Mouse (Mus musculus) B cell, adult 2 months (primary cell): ENCODE data around the gene Pik3r5.

ENCODE experiments used
- DNase-seq, 2 experiments: peaks; one replicate each; pipeline ENCODE4 v3.0.0; 2022

Pik3r5 gene

GRCm38 (mm10) chr11:68451282-68451735 is 19.4 kb downstream of the Pik3r5 start:
- peak; percentile 58 to 66 for DNase-seq

- DNase-seq, result no peak
Measured at GRCm38 (mm10) chr11:68451747-68452405, 20.0 kb downstream of the Pik3r5 start.

DNA sequence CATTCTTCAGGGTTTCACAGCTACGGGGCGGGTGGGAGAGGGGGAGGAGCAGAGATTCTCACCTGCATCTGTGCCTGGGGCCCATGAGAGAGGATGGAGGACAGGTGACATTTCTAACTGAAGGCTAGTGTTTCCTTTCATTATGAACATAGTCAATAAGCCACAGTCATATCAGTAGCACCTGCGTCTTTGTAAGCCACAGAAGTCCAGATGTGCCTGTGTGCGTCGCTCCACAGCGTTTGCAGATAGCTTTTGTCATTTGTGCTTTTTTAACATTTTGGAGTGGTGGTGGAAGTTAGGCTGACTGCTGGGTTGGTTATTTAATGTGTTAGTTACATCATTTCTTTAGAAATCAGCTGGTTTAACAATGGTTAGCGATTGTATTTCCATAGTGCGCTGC is 20.8 kb downstream of the Pik3r5 start:
- DNase-seq, result no peak

- no peak for DNase-seq
Measured at GRCm38 (mm10) chr11:68453301-68453700, 21.4 kb downstream of the Pik3r5 start.

GRCm38 (mm10) chr11:68458086-68458485 is 26.2 kb downstream of the Pik3r5 start:
- DNase-seq, result no peak

- no peak for DNase-seq
Measured at GRCm38 (mm10) chr11:68459021-68459420, 27.1 kb downstream of the Pik3r5 start.

DNA sequence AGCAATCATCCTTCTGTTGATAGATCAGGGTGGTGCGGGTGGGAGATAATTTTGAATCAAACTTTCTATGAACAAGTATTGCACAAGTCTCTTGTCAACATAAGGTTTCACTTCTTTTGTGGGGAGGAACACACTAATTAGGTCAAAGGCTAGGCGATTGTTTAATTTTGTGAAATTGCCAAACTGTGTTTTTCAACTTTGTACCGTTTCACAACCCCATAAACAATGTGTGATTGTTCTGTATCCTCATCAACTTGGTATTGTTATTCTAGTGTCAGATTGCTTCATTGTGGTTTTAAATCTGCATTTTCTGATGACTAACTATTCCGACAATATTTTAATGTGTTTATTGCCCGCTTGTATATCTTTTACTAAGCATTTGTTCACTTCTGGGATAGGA is 27.6 kb downstream of the Pik3r5 start:
- no peak for DNase-seq

DNA sequence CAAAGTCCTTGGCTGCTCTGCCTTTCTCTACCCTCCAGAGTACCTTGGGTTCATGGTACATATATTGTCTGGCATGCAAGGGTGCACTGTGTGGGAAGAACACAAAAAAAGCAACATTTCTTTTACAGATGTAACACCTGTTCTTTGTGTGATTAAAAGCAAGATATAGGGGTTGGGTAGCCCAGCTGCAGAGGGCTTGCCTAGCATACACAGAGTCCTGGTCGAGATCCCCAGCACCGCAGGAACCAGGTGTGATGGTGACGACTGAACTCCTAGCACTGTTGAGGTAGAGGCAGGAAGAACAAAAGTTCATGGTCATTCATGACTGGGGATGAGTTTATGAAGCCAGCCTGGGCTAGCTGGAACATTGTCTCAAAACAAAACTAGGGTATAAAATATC is 30.8 kb downstream of the Pik3r5 start:
- DNase-seq, result no peak

DNA sequence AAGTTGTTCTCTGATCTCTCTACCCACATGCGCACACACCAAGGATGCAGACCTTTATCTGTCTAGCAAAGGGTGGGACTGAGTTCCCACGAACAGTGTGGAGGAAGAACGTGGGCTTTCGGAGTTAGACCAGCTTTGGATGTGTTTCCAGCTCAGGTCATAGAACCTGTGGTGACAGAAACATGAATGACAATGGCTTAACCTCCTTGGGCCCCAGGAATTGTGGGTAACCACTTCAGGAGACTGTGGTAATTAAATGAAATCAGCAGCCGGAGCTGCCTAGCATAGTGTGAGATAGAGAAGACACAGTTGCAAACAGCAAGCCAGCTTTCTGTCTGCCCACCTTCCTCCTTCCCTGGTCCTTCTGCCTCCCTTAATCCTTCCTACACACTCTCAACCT is 32.3 kb downstream of the Pik3r5 start:
- no peak for DNase-seq

DNA sequence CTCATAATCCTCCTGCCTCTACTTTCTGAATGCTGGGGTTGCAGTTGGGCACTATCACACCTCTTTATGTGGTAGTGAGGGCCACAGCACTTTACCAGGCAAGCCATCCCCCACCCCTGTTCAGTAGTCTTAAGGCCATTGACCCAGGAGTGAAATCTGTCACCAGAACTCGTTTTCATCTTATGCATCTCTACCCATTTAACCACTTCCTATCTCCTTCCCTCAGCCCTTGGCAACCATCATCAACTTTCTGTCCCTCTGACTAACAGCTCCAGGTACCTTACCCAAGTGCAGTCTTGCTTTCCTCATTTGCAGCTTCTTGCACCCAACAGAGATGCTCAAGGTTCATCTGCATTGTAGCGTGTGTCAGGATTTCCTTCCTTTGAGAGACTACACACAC is 33.2 kb downstream of the Pik3r5 start:
- no peak for DNase-seq

- DNase-seq, result no peak
Measured at GRCm38 (mm10) chr11:68467441-68467840, 35.5 kb downstream of the Pik3r5 start.

DNA sequence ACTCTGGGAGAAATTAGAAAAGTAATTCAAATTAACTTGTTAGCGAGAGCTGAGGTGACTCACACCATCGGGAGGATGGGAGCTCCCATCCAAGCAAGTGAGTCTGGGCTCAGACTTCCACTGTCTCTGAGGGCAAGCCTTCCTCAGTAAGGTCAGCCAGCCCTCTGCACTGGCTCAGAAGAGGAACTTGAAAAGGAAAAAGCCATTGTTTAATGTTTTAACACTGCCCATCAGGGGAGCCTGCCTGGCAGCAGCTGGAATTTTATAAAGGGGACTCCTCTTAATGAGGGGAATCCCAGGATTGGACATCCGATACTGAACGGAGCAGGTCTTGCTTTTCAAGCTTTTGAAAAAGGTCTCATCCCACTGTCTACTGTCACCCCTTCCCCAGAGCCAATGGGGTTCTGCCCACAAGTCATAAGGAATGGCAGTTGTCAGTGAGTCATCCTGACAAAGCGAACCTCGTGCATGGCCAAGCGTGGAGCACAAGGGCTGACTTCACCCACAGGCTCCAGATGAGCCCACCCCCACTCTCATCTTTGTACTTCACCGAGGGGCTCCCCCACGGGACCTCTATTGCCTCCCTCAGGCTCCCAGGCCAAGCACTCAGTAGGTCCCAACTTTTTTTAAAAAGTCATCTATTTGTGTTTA is 36.2 kb downstream of the Pik3r5 start:
- DNase-seq, result no peak

GRCm38 (mm10) chr11:68468886-68469285 is 37.0 kb downstream of the Pik3r5 start:
- DNase-seq, result no peak

GRCm38 (mm10) chr11:68472162-68472849 is 40.4 kb downstream of the Pik3r5 start:
- DNase-seq, result no peak

DNA sequence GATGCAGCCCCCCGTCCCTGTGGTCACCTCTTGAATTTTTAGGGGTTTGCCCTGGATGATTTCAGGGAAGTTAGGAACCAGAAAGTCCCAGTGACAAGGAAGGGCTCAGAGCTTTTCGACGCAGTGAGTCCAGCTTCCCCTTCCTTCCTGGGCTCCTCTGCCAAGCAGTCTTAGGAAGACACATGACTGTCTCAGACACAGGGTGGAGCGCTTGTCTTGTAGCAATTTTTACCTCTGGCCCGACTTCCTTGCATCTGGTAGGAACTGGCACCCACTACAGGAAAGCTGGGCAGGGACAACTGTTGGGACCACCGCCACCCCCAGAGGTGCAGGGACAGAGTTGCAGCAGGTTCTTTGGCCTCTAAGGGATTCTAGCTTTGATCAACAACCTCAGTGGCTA is 42.7 kb downstream of the Pik3r5 start:
- no peak for DNase-seq

DNA sequence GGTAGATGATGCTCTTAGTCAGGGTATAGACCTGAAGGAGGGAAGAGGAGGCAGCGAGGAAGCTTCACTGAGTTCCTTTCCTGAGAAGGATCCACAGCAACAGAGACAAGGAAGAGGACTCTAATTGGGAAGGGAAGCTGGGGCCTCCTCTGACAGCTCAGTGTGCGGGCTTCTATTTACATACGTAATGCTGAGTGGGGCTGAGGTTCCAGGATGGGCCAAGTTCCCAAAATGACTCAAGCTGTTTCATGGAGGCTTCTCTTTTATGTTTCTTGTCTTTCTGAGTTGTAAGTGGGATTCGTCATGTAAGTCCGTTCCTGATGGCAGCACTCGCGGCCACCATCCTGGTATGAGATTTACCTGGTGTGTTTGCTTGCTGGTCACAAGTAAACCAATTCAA is 43.8 kb downstream of the Pik3r5 start:
- DNase-seq, result no peak

- no peak for DNase-seq
Measured at GRCm38 (mm10) chr11:68477661-68478060, 45.7 kb downstream of the Pik3r5 start.

- no peak for DNase-seq
Measured at GRCm38 (mm10) chr11:68478574-68478981, 46.7 kb downstream of the Pik3r5 start.

DNA sequence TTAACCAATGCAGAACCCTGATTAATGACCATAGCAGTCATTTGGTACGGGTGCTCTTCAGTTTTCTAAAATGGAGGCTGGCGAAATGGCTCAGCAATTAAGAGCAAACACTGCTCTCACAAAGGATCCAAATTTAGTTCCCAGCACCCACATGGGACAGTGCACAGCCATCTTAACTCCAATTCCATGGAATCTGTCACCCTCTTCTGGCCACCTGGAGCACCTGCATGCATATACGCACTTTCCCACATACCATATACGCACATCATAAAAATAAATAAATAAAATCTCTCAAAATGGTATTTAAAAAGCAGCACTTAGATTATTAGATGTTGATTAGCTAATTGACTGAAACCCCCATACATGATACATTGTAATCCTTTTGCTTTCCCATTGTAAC is 48.7 kb downstream of the Pik3r5 start:
- DNase-seq, result no peak

DNA sequence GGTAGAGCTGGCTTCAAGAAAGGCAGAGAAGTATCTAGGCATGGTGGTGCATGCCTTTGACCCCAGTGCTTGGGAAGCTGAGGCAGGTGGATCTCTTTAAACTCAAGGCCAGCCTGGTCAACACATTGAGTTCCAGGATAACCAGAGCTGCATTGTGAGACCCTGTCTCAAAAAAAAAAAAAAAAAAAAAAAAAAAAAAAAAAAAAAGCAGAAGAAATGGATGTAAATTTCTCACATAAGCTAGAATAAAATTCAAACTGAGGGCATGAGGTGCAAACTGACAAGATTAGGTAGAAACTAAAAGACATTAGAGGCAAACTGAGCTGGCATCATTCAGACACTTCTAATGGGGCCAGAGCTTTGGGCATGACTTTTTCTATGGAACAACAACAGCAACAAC is 50.1 kb downstream of the Pik3r5 start:
- DNase-seq, result no peak

DNA sequence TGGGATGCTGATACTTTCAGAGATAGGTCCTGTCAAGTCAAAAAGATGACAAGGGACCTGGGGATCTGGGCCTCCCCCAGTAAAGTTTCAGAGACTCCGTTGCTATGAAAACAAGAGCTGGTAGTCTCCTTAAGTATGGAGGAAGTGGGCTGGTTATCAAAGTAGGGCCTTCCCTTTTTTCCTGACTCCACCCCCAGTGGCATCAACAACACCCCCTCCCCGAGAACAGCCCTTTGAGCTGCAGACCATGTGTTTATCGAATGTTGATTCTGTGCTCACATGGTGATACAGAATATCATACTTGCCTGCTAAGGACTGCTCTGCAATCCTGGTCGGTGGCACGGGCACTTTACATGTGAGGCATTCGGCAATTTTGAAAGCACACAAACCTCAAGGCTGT is 51.3 kb downstream of the Pik3r5 start:
- DNase-seq, result no peak

DNA sequence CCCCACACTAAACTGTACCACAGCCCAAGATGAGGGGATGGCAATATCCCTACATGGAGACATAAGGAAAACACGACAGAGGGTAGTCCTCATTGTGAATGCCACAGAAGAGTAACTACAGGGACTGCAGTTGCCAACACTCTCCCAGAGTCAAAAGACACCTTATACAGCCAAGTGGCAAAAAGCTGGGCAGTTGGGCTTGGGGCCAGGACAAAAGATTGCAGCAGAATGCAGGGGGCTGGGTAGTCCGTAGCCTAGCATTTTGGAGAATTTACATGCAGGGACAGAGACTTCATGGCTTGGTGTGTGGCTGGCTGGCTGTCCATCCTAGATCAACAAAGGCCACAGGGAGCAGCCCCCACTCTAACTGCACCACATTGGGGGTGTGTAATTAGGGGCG is 52.5 kb downstream of the Pik3r5 start:
- DNase-seq, result no peak

- peak; percentile 48 to 57 for DNase-seq
Measured at GRCm38 (mm10) chr11:68485206-68485942, 53.5 kb downstream of the Pik3r5 start.

- no peak for DNase-seq
Measured at GRCm38 (mm10) chr11:68486093-68486492, 54.2 kb downstream of the Pik3r5 start.
